ENCODE assay signal across 8 mouse cellular contexts in genomic region chr3:101528157-101528899, GRCm38 (mm10).
DNase-seq lines count a peak whose midpoint lies in the region; ATAC-seq and TF ChIP-seq lines count a peak whose summit lies in the region.

No protein-coding gene starts in this region.

- peaks cover 41% of the 10 kb centered on the region for H3K4me1 ChIP-seq in midbrain, embryonic 10.5 days
- H3K4me1 ChIP-seq in midbrain, postnatal 0 days (ENCODE audit: insufficient read depth, low read length): peaks cover 3% of the 10 kb centered on the region; the same call in 1 of the 2 replicates
- H3K4me1 ChIP-seq in lung, embryonic 14.5 days (ENCODE audit: insufficient read depth): peaks cover 22% of the 10 kb centered on the region
- H3K4me1 ChIP-seq in stomach, postnatal 0 days (replicated peaks; ENCODE audit: control insufficient read depth, insufficient read depth): peaks cover 8% of the 10 kb centered on the region; the same call in 1 of the 2 replicates

- H3K36me3 ChIP-seq in midbrain, embryonic 10.5 days: no peaks in the 10 kb centered on the region
- no peaks in the 10 kb centered on the region for H3K36me3 ChIP-seq in midbrain, postnatal 0 days (ENCODE audit: insufficient read depth, low read length)
- no peaks in the 10 kb centered on the region for H3K36me3 ChIP-seq in lung, embryonic 14.5 days (ENCODE audit: insufficient read depth)
- H3K36me3 ChIP-seq in stomach, postnatal 0 days (ENCODE audit: control insufficient read depth, insufficient read depth, low read length): no peaks in the 10 kb centered on the region

- H3K27ac ChIP-seq in midbrain, embryonic 10.5 days (replicated peaks): peak overlapping the region; percentile 75
- H3K27ac ChIP-seq in midbrain, postnatal 0 days (ENCODE audit: low read depth, low read length): no peak overlapping the region
- H3K27ac ChIP-seq in lung, embryonic 14.5 days (ENCODE audit: low read depth): peak overlapping the region; percentile 8; the same call in 1 of the 2 replicates
- H3K27ac ChIP-seq in stomach, postnatal 0 days (replicated peaks): peak overlapping the region; percentile 83

- H3K9me3 ChIP-seq in midbrain, embryonic 10.5 days (replicated peaks): no peaks in the 10 kb centered on the region
- no peaks in the 10 kb centered on the region for H3K9me3 ChIP-seq in midbrain, postnatal 0 days (ENCODE audit: low read length)
- no peaks in the 10 kb centered on the region for H3K9me3 ChIP-seq in lung, embryonic 14.5 days (ENCODE audit: low read depth, low read length)
- H3K9me3 ChIP-seq in stomach, postnatal 0 days (ENCODE audit: control insufficient read depth, low read length): no peaks in the 10 kb centered on the region

- no peak overlapping the region for H3K4me3 ChIP-seq in midbrain, embryonic 10.5 days
- H3K4me3 ChIP-seq in midbrain, postnatal 0 days (ENCODE audit: low read depth, low read length): no peak overlapping the region
- no peak overlapping the region for H3K4me3 ChIP-seq in lung, embryonic 14.5 days (ENCODE audit: low read depth, low read length)
- no peak overlapping the region for H3K4me3 ChIP-seq in stomach, postnatal 0 days (ENCODE audit: low read depth, low read length)

- TF ChIP-seq CTCF in midbrain, postnatal 0 days (IDR thresholded peaks at IDR 0.05): no peak
- no peak for TF ChIP-seq CTCF in lung, embryonic 14.5 days (IDR thresholded peaks at IDR 0.05; ENCODE audit: low read depth)
- TF ChIP-seq CTCF in stomach, postnatal 0 days (IDR thresholded peaks at IDR 0.05; ENCODE audit: low read depth): no peak

- H3K9ac ChIP-seq in midbrain, postnatal 0 days (replicated peaks; ENCODE audit: low read length, poor library complexity, severe bottlenecking): no peak overlapping the region
- no peak overlapping the region for H3K9ac ChIP-seq in lung, embryonic 14.5 days
- H3K9ac ChIP-seq in stomach, postnatal 0 days (ENCODE audit: low read length): no peak overlapping the region

- peak; percentile 83 for DNase-seq in adrenal gland, postnatal 10 days
- DNase-seq in adrenal gland, postnatal 4 days (ENCODE audit: low spot score in 2 of 2): no peak
- DNase-seq in midbrain, embryonic 10.5 days (ENCODE audit: low spot score): no peak
- no peak for DNase-seq in midbrain, postnatal 0 days (ENCODE audit: low spot score)
- peak; percentile 34 for DNase-seq in lung, embryonic 14.5 days
- peak; percentile 54 for DNase-seq in stomach, postnatal 0 days (ENCODE audit: low spot score)
- DNase-seq in spleen, postnatal 10 days (ENCODE audit: low spot score in 2 of 2): no peak
- no peak for DNase-seq in left cerebral cortex, adult 8-10 months (ENCODE audit: low spot score in 2 of 2)

- no peak for ATAC-seq in midbrain, postnatal 0 days (ENCODE audit: low FRiP score)
- no peak for ATAC-seq in lung, embryonic 14.5 days (ENCODE audit: insufficient read depth)
- peak; percentile 24; the same call in 1 of the 2 replicates for ATAC-seq in stomach, postnatal 0 days (ENCODE audit: low FRiP score, low TSS enrichment)

- WGBS in midbrain, embryonic 10.5 days: 31% methylated on average over 8 of the region's 8 CpGs
- WGBS in midbrain, postnatal 0 days: 30% methylated on average over 6 of the region's 8 CpGs
- 41% methylated on average over 6 of the region's 8 CpGs for WGBS in lung, embryonic 14.5 days
- 45% methylated on average over 7 of the region's 8 CpGs for WGBS in stomach, postnatal 0 days

- H3K4me2 ChIP-seq in midbrain, postnatal 0 days (ENCODE audit: low read depth, low read length, poor library complexity, severe bottlenecking): no peak overlapping the region
- no peak overlapping the region for H3K4me2 ChIP-seq in lung, embryonic 14.5 days
- H3K4me2 ChIP-seq in stomach, postnatal 0 days (replicated peaks; ENCODE audit: low read depth): no peak overlapping the region

- no peak for TF ChIP-seq EP300 in stomach, postnatal 0 days (optimal IDR thresholded peaks at IDR 0.05)

- no peaks in the 10 kb centered on the region for H3K27me3 ChIP-seq in midbrain, embryonic 10.5 days (ENCODE audit: low read depth, poor library complexity, severe bottlenecking)
- no peaks in the 10 kb centered on the region for H3K27me3 ChIP-seq in midbrain, postnatal 0 days (ENCODE audit: insufficient read depth, low read length)
- no peaks in the 10 kb centered on the region for H3K27me3 ChIP-seq in lung, embryonic 14.5 days (ENCODE audit: insufficient read depth, low read length)
- no peaks in the 10 kb centered on the region for H3K27me3 ChIP-seq in stomach, postnatal 0 days (ENCODE audit: control insufficient read depth, insufficient read depth, low read length)

Comparison
In these comparisons a context has a peak if more than half of its experiments do, and no peak if none do; other contexts are left out.
1. DNase-seq: peak in adrenal gland, postnatal 10 days (single experiment), lung, embryonic 14.5 days (single experiment) and stomach, postnatal 0 days (single experiment); none in adrenal gland, postnatal 4 days (0 of 2), midbrain, embryonic 10.5 days (single experiment), midbrain, postnatal 0 days (single experiment), spleen, postnatal 10 days (0 of 2) and left cerebral cortex, adult 8-10 months (0 of 2).